Mouse (Mus musculus): ENCODE results near the gene Dcx. TPM values are rescaled to one million over a fixed set of nuclear protein-coding genes. Genes with fewer than 3 reads are reported as not detected.

Gene Dcx
- total and polyA plus RNA-seq, 2 experiments from 2014 or later: 120 to 178 TPM

DNA sequence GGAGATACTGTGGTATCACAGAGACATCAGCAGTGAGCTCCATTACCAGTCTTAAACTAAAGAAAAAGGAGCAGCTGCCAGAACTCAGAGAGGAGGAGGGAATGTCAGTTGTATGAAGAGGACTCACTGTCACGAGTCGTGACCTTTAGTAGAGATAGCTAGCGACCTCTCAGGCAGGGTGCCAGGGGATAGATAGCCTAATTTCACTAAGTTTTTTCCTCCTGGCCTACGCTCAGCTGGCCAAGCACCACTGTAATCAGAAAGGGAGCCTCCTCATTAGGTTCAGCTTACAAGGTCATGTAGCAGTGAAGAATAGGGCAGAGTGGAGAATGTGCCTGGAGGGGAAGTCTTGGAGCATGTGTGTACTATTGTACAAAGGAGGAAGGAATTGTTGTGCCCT lies 47.3 kb downstream of the Dcx start:
- ATAC-seq: no peak

DNA sequence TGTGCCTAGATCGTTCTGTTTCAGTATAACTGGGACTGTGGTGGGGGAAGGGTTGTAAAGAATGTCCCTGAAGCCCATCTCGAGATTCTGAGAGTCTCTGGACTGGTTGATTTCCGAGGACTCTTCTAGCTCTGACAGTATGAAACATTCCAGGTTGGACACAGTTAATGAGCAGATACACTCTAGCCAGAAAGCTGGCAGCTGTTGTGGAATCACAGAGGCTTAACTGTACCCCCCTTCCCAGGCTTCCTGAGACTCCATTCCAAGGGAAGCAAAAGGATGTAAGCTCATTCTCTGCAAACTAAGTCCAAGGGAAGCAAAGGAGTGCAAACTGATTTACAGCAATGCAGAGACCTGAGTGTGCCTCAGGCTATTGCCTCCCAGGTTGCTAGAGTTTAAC lies 48.2 kb downstream of the Dcx start:
- DNase-seq (ENCODE audit: low spot score) (peak; percentile 44), ATAC-seq (peak; percentile 77)
- 40% methylated on average over 3 of the region's 3 CpGs for WGBS
- no peak overlapping the region for H3K4me3 ChIP-seq (ENCODE audit: low read length)
- H3K4me1 ChIP-seq (ENCODE audit: insufficient read depth, low read length): no peaks in the 10 kb centered on the region
- no peak overlapping the region for H3K4me2 ChIP-seq (ENCODE audit: low read depth, low read length)
- no peaks in the 10 kb centered on the region for H3K27me3 ChIP-seq (ENCODE audit: insufficient read depth, low read length)
- no peaks in the 10 kb centered on the region for H3K9me3 ChIP-seq (ENCODE audit: low read length)
- no peak overlapping the region for H3K9ac ChIP-seq (replicated peaks; ENCODE audit: low read length)
- H3K27ac ChIP-seq: no peak overlapping the region
- no peaks in the 10 kb centered on the region for H3K36me3 ChIP-seq (ENCODE audit: insufficient read depth, low read length)
- TF ChIP-seq CTCF (IDR thresholded peaks at IDR 0.05; ENCODE audit: low read depth): no peak

More for the DNA sequence above, 47.3 kb downstream of the Dcx start:
- no peaks in the 10 kb centered on the region for H3K27me3 ChIP-seq (ENCODE audit: insufficient read depth, low read length)
- no peak overlapping the region for H3K9ac ChIP-seq (replicated peaks; ENCODE audit: low read length)
- 47% methylated on average over 4 of the region's 4 CpGs for WGBS
- no peak for TF ChIP-seq CTCF (IDR thresholded peaks at IDR 0.05; ENCODE audit: low read depth)
- no peaks in the 10 kb centered on the region for H3K9me3 ChIP-seq (ENCODE audit: low read length)
- DNase-seq (ENCODE audit: low spot score): no peak
- H3K4me2 ChIP-seq (ENCODE audit: low read depth, low read length): no peak overlapping the region
- no peak overlapping the region for H3K27ac ChIP-seq
- H3K4me1 ChIP-seq (ENCODE audit: insufficient read depth, low read length): no peaks in the 10 kb centered on the region
- no peak overlapping the region for H3K4me3 ChIP-seq (ENCODE audit: low read length)
- no peaks in the 10 kb centered on the region for H3K36me3 ChIP-seq (ENCODE audit: insufficient read depth, low read length)

DNA sequence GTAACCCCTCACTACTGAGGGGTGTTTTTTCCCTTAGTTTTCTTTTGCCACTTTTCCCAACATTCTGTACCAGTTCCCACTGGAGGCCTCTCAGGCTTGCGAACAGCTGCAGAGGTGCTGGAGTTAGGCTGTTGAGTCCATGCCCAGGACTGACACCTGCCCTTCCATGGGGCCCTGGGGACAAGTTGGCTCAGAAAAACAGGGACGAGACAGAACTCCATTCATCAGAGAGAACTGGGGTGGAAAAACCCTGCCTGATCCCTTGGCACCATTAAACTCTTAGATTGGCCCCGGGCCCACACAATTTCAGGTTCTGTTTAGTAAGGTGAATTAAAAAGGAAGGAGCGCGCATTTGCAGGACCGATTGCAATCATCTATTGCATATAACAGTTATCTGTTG lies 48.8 kb downstream of the Dcx start:
- H3K36me3 ChIP-seq (ENCODE audit: insufficient read depth, low read length): no peaks in the 10 kb centered on the region
- H3K27ac ChIP-seq: no peak overlapping the region
- ATAC-seq (0 out of 2 replicates have a peak, but pooled peaks have one; percentile 45), DNase-seq (ENCODE audit: low spot score) (peak; percentile 9)
- H3K4me1 ChIP-seq (ENCODE audit: insufficient read depth, low read length): no peaks in the 10 kb centered on the region
- 57% methylated on average over 6 of the region's 6 CpGs for WGBS
- H3K27me3 ChIP-seq (ENCODE audit: insufficient read depth, low read length): no peaks in the 10 kb centered on the region
- no peak overlapping the region for H3K4me3 ChIP-seq (ENCODE audit: low read length)
- H3K9me3 ChIP-seq (ENCODE audit: low read length): no peaks in the 10 kb centered on the region
- no peak overlapping the region for H3K4me2 ChIP-seq (ENCODE audit: low read depth, low read length)
- H3K9ac ChIP-seq (replicated peaks; ENCODE audit: low read length): no peak overlapping the region
- no peak for TF ChIP-seq CTCF (IDR thresholded peaks at IDR 0.05; ENCODE audit: low read depth)

DNA sequence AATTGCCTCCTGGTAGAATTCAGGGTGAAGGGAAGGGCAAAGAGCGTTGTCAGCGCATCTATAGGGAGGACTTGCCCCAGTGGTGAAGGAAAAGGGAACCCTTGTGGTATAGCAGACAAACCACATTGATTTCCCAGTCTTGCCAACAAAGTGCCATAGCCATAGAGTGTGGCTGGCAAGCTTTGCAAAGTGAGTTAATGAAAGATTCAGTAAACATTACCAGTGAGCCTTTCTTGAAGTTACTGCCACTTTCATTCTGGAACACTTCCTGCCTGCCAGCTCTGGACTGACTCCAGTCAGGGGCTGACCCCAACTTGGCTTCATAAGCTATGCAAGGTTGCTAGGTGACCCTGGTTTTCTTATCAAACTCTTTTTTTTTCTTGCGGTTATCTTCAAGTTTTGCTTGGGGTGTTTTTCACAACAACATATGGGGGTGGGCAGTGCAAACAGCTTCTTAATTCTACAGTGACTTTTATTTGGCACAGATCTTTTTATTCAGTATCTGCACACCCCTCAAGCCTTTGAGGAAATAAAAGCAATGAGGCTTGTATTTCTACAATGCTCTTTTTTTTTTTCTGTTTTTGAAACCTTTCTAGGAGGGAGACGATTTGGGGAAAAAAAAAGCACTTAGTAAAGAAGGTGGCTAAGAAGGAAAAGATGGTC lies 51.2 kb downstream of the Dcx start:
- no peak overlapping the region for H3K4me3 ChIP-seq (ENCODE audit: low read length)
- 58% methylated on average over 4 of the region's 4 CpGs for WGBS
- no peak overlapping the region for H3K9ac ChIP-seq (replicated peaks; ENCODE audit: low read length)
- no peak overlapping the region for H3K4me2 ChIP-seq (ENCODE audit: low read depth, low read length)
- no peak overlapping the region for H3K27ac ChIP-seq
- no peaks in the 10 kb centered on the region; the same call in 1 of the 2 replicates for H3K36me3 ChIP-seq (ENCODE audit: insufficient read depth, low read length)
- ATAC-seq: peak; percentile 53
- no peaks in the 10 kb centered on the region for H3K27me3 ChIP-seq (ENCODE audit: insufficient read depth, low read length)
- DNase-seq (ENCODE audit: low spot score): peak; percentile 49
- TF ChIP-seq CTCF (IDR thresholded peaks at IDR 0.05; ENCODE audit: low read depth): no peak
- H3K9me3 ChIP-seq (ENCODE audit: low read length): no peaks in the 10 kb centered on the region
- no peaks in the 10 kb centered on the region for H3K4me1 ChIP-seq (ENCODE audit: insufficient read depth, low read length)

DNA sequence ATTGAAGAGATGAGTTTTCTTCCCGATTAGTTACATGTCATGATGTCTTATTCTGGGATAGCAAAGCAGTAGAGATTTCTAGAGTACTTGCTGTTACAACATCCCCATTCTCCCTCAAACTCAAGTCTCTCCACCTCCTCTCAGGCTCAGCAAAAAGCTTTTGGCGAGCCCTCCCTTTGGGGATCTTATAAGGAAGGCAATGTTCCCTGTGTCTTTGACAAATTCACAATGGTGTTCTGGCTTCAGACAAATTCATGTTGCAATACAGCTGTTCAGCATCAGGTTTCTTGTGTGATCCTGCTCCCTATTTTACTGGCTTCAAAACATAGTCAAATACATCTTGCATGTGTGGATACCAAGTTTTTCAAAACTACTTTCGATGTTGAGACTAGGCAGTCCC lies 53.5 kb downstream of the Dcx start:
- no peak for TF ChIP-seq CTCF (IDR thresholded peaks at IDR 0.05; ENCODE audit: low read depth)

DNA sequence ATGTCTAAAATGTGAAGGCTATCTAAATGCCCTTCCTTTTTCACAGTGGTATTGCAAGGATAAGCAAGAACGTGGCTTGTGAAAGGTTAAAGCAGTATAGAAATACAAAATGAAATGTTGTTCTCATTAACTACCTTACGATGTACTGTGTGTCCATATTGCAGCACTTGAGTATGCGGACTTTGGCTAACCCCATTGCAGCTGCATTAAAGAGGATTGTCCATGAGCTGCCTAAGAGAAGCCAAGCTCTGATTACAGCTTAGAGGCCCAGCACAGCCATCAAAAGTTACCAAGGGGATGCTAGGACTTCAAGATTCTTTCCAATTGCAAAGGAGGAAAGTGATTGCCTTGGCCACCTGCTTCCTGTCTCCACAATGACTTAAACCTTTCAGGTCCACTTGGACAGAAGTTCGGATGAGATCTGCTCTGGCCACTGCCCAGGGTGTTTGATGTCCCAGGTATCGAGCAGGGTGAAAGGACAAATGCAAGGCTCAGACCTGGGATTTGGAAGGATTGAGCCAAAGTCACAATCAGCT lies 65.9 kb downstream of the Dcx start:
- H3K4me2 ChIP-seq (ENCODE audit: low read depth, low read length): no peak overlapping the region
- no peak overlapping the region for H3K4me3 ChIP-seq (ENCODE audit: low read length)
- ATAC-seq: no peak
- H3K27me3 ChIP-seq (ENCODE audit: insufficient read depth, low read length): no peaks in the 10 kb centered on the region
- no peak overlapping the region for H3K27ac ChIP-seq
- no peak for TF ChIP-seq CTCF (IDR thresholded peaks at IDR 0.05; ENCODE audit: low read depth)
- H3K9ac ChIP-seq (replicated peaks; ENCODE audit: low read length): no peak overlapping the region
- no peaks in the 10 kb centered on the region for H3K4me1 ChIP-seq (ENCODE audit: insufficient read depth, low read length)
- WGBS: 85% methylated on average over 5 of the region's 5 CpGs
- DNase-seq (ENCODE audit: low spot score): no peak
- no peaks in the 10 kb centered on the region for H3K36me3 ChIP-seq (ENCODE audit: insufficient read depth, low read length)
- no peaks in the 10 kb centered on the region for H3K9me3 ChIP-seq (ENCODE audit: low read length)

More for the DNA sequence above, 53.5 kb downstream of the Dcx start:
- no peak for DNase-seq (ENCODE audit: low spot score)
- no peaks in the 10 kb centered on the region for H3K9me3 ChIP-seq (ENCODE audit: low read length)
- no peak for ATAC-seq
- no peak overlapping the region for H3K27ac ChIP-seq
- H3K4me2 ChIP-seq (ENCODE audit: low read depth, low read length): no peak overlapping the region
- H3K4me3 ChIP-seq (ENCODE audit: low read length): no peak overlapping the region
- H3K27me3 ChIP-seq (ENCODE audit: insufficient read depth, low read length): no peaks in the 10 kb centered on the region
- no peaks in the 10 kb centered on the region for H3K4me1 ChIP-seq (ENCODE audit: insufficient read depth, low read length)
- H3K9ac ChIP-seq (replicated peaks; ENCODE audit: low read length): no peak overlapping the region
- WGBS: 81% methylated on average over 3 of the region's 3 CpGs
- no peaks in the 10 kb centered on the region; the same call in 1 of the 2 replicates for H3K36me3 ChIP-seq (ENCODE audit: insufficient read depth, low read length)

DNA sequence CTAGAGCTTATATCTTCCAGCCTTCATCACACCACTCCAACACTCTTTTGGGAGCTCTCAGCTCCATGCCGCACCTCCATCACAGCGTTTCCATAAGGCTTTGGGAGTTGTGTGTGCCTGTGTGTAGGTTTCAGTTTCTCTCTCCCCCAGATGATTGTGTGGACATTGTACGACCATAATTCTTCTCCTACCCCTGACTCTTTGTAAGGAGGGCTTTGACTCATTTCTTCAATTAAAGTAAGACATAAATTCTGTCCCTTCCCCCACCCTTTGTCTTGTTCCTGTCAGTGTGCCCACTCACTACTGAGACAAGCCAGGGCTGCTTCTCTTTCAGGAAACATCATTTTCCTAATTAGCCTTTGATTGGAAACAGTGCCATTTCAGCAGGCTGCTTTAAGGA lies 81.8 kb downstream of the Dcx start:
- Histone ChIP-seq H3K9me3 (ENCODE audit: low read length) (no peaks in the 10 kb centered on the region), H3K36me3 (ENCODE audit: insufficient read depth, low read length) (no peaks in the 10 kb centered on the region), H3K4me3 (ENCODE audit: low read length) (no peak overlapping the region), H3K27me3 (ENCODE audit: insufficient read depth, low read length) (no peaks in the 10 kb centered on the region), H3K27ac (no peak overlapping the region), H3K9ac (replicated peaks; ENCODE audit: low read length) (no peak overlapping the region), H3K4me2 (ENCODE audit: low read depth, low read length) (no peak overlapping the region), H3K4me1 (ENCODE audit: insufficient read depth, low read length) (no peaks in the 10 kb centered on the region)
- WGBS: 75% methylated on average over 3 of the region's 3 CpGs
- DNase-seq (ENCODE audit: low spot score): no peak
- no peak for TF ChIP-seq CTCF (IDR thresholded peaks at IDR 0.05; ENCODE audit: low read depth)
- ATAC-seq: no peak

Data from hindbrain, postnatal 0 days (tissue).